Mouse (Mus musculus) MEL (cell line): ENCODE measurements around the gene Hnrnpk. TPM values are rescaled to one million over a fixed set of nuclear protein-coding genes. Genes with fewer than 3 reads are reported as not detected.

Experiments used
- DNase-seq: peaks from one replicate; pipeline ENCODE4 v3.0.0; 2011; ENCODE audit warnings: low read depth, low spot score
- H3K27ac ChIP-seq: 2 replicates; pipeline ENCODE4 v1.5.1; 2012; ENCODE audit warnings: low read depth, mild to moderate bottlenecking, control low read depth, low read length, moderate library complexity; ENCODE audit not compliant: control insufficient read depth
- H3K27me3 ChIP-seq, 2 experiments: fragments of 150-350 bp in 1 of 2; sonication (generic) in 1 of 2; 2 replicates each; pipeline ENCODE4 v1.6.1; 2012; ENCODE audit warnings: low read length in 2 of 2, mild to moderate bottlenecking in 2 of 2, improper control_type of control experiment in 1 of 2, moderate library complexity in 1 of 2; ENCODE audit not compliant: insufficient read depth in 2 of 2, control insufficient read depth in 1 of 2
- H3K36me3 ChIP-seq, 2 experiments: 2 replicates each; pipeline ENCODE4 v1.6.1; 2012 to 2014; ENCODE audit warnings: low read length in 2 of 2, improper control_type of control experiment in 1 of 2, inconsistent platforms in 1 of 2, mild to moderate bottlenecking in 1 of 2; ENCODE audit not compliant: insufficient read depth in 2 of 2, control insufficient read depth in 1 of 2
- H3K4me1 ChIP-seq, 2 experiments: fragments of 150-350 bp in 1 of 2; sonication (generic) in 1 of 2; 2 replicates each; pipeline ENCODE4 v1.6.1; 2012; ENCODE audit warnings: low read length in 2 of 2, improper control_type of control experiment in 1 of 2, mild to moderate bottlenecking in 1 of 2; ENCODE audit not compliant: insufficient read depth in 2 of 2, control insufficient read depth in 1 of 2
- H3K4me3 ChIP-seq, 2 experiments: fragments of 150-350 bp in 1 of 2; sonication (generic) in 1 of 2; 2 replicates each; pipeline ENCODE4 v1.5.1; 2012; ENCODE audit warnings: low read depth in 2 of 2, low read length in 2 of 2, mild to moderate bottlenecking in 2 of 2, moderate library complexity in 2 of 2, control low read depth in 1 of 2, improper control_type of control experiment in 1 of 2; ENCODE audit not compliant: control insufficient read depth in 1 of 2, insufficient read depth in 1 of 2
- H3K79me2 ChIP-seq: 2 replicates; pipeline ENCODE4 v1.6.1; 2012; ENCODE audit warnings: mild to moderate bottlenecking, low read length, moderate library complexity; ENCODE audit not compliant: control insufficient read depth, poor library complexity, insufficient read depth
- H3K9ac ChIP-seq: 2 replicates; pipeline ENCODE4 v1.6.1; 2012; ENCODE audit warnings: low read depth, mild to moderate bottlenecking, control low read depth, low read length, moderate library complexity; ENCODE audit not compliant: control insufficient read depth, poor library complexity, severe bottlenecking
- H3K9me3 ChIP-seq: fragments of 150-350 bp; sonication (generic); replicated peaks from 2 replicates; pipeline ENCODE4 v1.6.1; 2012; ENCODE audit warnings: mild to moderate bottlenecking, low read length, improper control_type of control experiment, moderate library complexity; ENCODE audit not compliant: insufficient read depth
- BHLHE40 ChIP-seq: IDR thresholded peaks from 2 replicates; pipeline ENCODE4 v1.6.1; 2012; ENCODE audit warnings: low read depth, mild to moderate bottlenecking, inconsistent platforms, low read length, improper control_type of control experiment, borderline replicate concordance
- CHD1 ChIP-seq: IDR thresholded peaks from 2 replicates; pipeline ENCODE4 v1.6.1; 2012; ENCODE audit warnings: low read depth, mild to moderate bottlenecking, inconsistent platforms, low read length, improper control_type of control experiment
- CHD2 ChIP-seq: IDR thresholded peaks from 2 replicates; pipeline ENCODE4 v1.6.1; 2011; ENCODE audit warnings: low read length, improper control_type of control experiment
- E2F4 ChIP-seq: IDR thresholded peaks from 2 replicates; pipeline ENCODE4 v1.6.1; 2011; ENCODE audit warnings: low read depth, low read length, improper control_type of control experiment, borderline replicate concordance
- ELF1 ChIP-seq: IDR thresholded peaks from 2 replicates; pipeline ENCODE4 v1.6.1; 2014; ENCODE audit warnings: low read depth, mild to moderate bottlenecking, inconsistent platforms, low read length, improper control_type of control experiment, moderate library complexity
- EP300 ChIP-seq, 2 experiments: IDR thresholded peaks; 2 replicates each; pipeline ENCODE4 v1.6.1; 2011; ENCODE audit warnings: improper control_type of control experiment in 2 of 2, low read length in 2 of 2, low read depth in 1 of 2, mild to moderate bottlenecking in 1 of 2
- ETS1 ChIP-seq: IDR thresholded peaks from 2 replicates; pipeline ENCODE4 v1.6.1; 2012; ENCODE audit warnings: low read depth, mild to moderate bottlenecking, inconsistent platforms, low read length, improper control_type of control experiment, moderate library complexity
- GATA1 ChIP-seq: IDR thresholded peaks from 2 replicates; pipeline ENCODE4 v1.6.1; 2011; ENCODE audit warnings: low read depth, low read length, improper control_type of control experiment
- HCFC1 ChIP-seq: IDR thresholded peaks from 2 replicates; pipeline ENCODE4 v1.6.1; 2012; ENCODE audit warnings: low read depth, mild to moderate bottlenecking, inconsistent platforms, low read length, improper control_type of control experiment, moderate library complexity
- JUND ChIP-seq: IDR thresholded peaks from 2 replicates; pipeline ENCODE4 v1.6.1; 2011; ENCODE audit warnings: low read depth, mild to moderate bottlenecking, improper control_type of control experiment, low read length
- MAX ChIP-seq: IDR thresholded peaks from 2 replicates; pipeline ENCODE4 v1.6.1; 2011; ENCODE audit warnings: low read length, improper control_type of control experiment
- MAZ ChIP-seq: IDR thresholded peaks from 2 replicates; pipeline ENCODE4 v1.6.1; 2012; ENCODE audit warnings: low read depth, mild to moderate bottlenecking, inconsistent platforms, low read length, improper control_type of control experiment
- MEF2A ChIP-seq: IDR thresholded peaks from 2 replicates; pipeline ENCODE4 v1.6.1; 2014; ENCODE audit warnings: low read depth, mild to moderate bottlenecking, inconsistent platforms, low read length, improper control_type of control experiment; ENCODE audit not compliant: poor library complexity, insufficient replicate concordance, severe bottlenecking; ENCODE audit errors: extremely low read depth
- MXI1 ChIP-seq: IDR thresholded peaks from 2 replicates; pipeline ENCODE4 v1.6.1; 2011; ENCODE audit warnings: mild to moderate bottlenecking, low read depth, low read length, improper control_type of control experiment
- MYB ChIP-seq: IDR thresholded peaks from 2 replicates; pipeline ENCODE4 v1.6.1; 2011; ENCODE audit warnings: mild to moderate bottlenecking, low read depth, low read length, improper control_type of control experiment
- MYC ChIP-seq: IDR thresholded peaks from 2 replicates; pipeline ENCODE4 v1.6.1; 2011; ENCODE audit warnings: low read depth, mild to moderate bottlenecking, low read length, improper control_type of control experiment, moderate library complexity
- NRF1 ChIP-seq: IDR thresholded peaks from 2 replicates; pipeline ENCODE4 v1.6.1; 2014; ENCODE audit warnings: low read depth, mild to moderate bottlenecking, inconsistent platforms, low read length, improper control_type of control experiment, moderate library complexity; ENCODE audit not compliant: poor library complexity, insufficient read depth, severe bottlenecking
- POLR2A ChIP-seq, 2 experiments: IDR thresholded peaks; 2 replicates each; pipeline ENCODE4 v1.6.1; 2011 to 2012; ENCODE audit warnings: low read length in 2 of 2, mild to moderate bottlenecking in 2 of 2, control low read depth in 1 of 2, improper control_type of control experiment in 1 of 2, low read depth in 1 of 2, moderate library complexity in 1 of 2; ENCODE audit not compliant: control insufficient read depth in 1 of 2, insufficient read depth in 1 of 2, poor library complexity in 1 of 2
- POLR2AphosphoS5 ChIP-seq: IDR thresholded peaks from 2 replicates; pipeline ENCODE4 v1.6.1; 2012; ENCODE audit warnings: low read depth, borderline replicate concordance, mild to moderate bottlenecking, inconsistent platforms, low read length, moderate library complexity, mixed read lengths
- RAD21 ChIP-seq: IDR thresholded peaks from 2 replicates; pipeline ENCODE4 v1.6.1; 2011; ENCODE audit warnings: mild to moderate bottlenecking, low read depth, low read length, improper control_type of control experiment
- SIN3A ChIP-seq: IDR thresholded peaks from 2 replicates; pipeline ENCODE4 v1.6.1; 2012; ENCODE audit warnings: low read length, improper control_type of control experiment, inconsistent platforms
- SMC3 ChIP-seq: IDR thresholded peaks from 2 replicates; pipeline ENCODE4 v1.6.1; 2011; ENCODE audit warnings: low read depth, low read length, improper control_type of control experiment
- TAL1 ChIP-seq: IDR thresholded peaks from 2 replicates; pipeline ENCODE4 v1.6.1; 2012; ENCODE audit warnings: mild to moderate bottlenecking, inconsistent platforms, low read length, moderate library complexity, mixed read lengths
- TBP ChIP-seq: IDR thresholded peaks from 2 replicates; pipeline ENCODE4 v1.8.0; 2011; ENCODE audit warnings: low read depth, low read length, improper control_type of control experiment
- TCF12 ChIP-seq: IDR thresholded peaks from 2 replicates; pipeline ENCODE4 v1.6.1; 2014; ENCODE audit warnings: low read depth, mild to moderate bottlenecking, inconsistent platforms, low read length, improper control_type of control experiment, moderate library complexity
- UBTF ChIP-seq: IDR thresholded peaks from 2 replicates; pipeline ENCODE4 v1.6.1; 2012; ENCODE audit warnings: low read depth, mild to moderate bottlenecking, inconsistent platforms, low read length, improper control_type of control experiment, moderate library complexity, borderline replicate concordance; ENCODE audit not compliant: insufficient read depth
- USF1 ChIP-seq: IDR thresholded peaks from 2 replicates; pipeline ENCODE4 v1.6.1; 2014; ENCODE audit warnings: low read depth, mild to moderate bottlenecking, inconsistent platforms, low read length, improper control_type of control experiment, moderate library complexity
- USF2 ChIP-seq, 2 experiments: IDR thresholded peaks; 2 replicates each; pipeline ENCODE4 v1.6.1; 2011 to 2012; ENCODE audit warnings: improper control_type of control experiment in 2 of 2, low read length in 2 of 2, borderline replicate concordance in 1 of 2, inconsistent platforms in 1 of 2, low read depth in 1 of 2, mild to moderate bottlenecking in 1 of 2; ENCODE audit not compliant: insufficient read depth in 1 of 2
- ZC3H11A ChIP-seq: IDR thresholded peaks from 2 replicates; pipeline ENCODE4 v1.6.1; 2012; ENCODE audit warnings: low read depth, mild to moderate bottlenecking, inconsistent platforms, low read length, improper control_type of control experiment
- ZMIZ1 ChIP-seq: IDR thresholded peaks from 2 replicates; pipeline ENCODE4 v1.6.1; 2012; ENCODE audit warnings: low read depth, mild to moderate bottlenecking, inconsistent platforms, low read length, improper control_type of control experiment, moderate library complexity
- ZNF384 ChIP-seq: IDR thresholded peaks from 2 replicates; pipeline ENCODE4 v1.6.1; 2012; ENCODE audit warnings: low read depth, mild to moderate bottlenecking, inconsistent platforms, low read length, improper control_type of control experiment
- polyA plus RNA-seq, 2 experiments: library from polyadenylated mRNA; stranded (reverse) in 1 of 2; unstranded in 1 of 2; fragments of >175 nt in 1 of 2; fragments of >200 nt in 1 of 2; gene quantifications; 2 replicates each; pipeline versions ENCODE4 v1.2.1 to v1.2.4; 2012; ENCODE audit warnings: low replicate concordance in 2 of 2, low read depth in 1 of 2; ENCODE audit not compliant: insufficient read length in 2 of 2, insufficient read depth in 1 of 2, missing spikeins in 1 of 2
- total RNA-seq: library from RNA; depleted of rRNA; stranded (reverse); fragments of 300-350 nt; gene quantifications from 2 replicates; pipeline ENCODE4 v1.2.3, GENCODE M21; 2012

Gene Hnrnpk
- total and polyA plus RNA-seq, 3 experiments = 542 to 1,739 (median 1,502) TPM

DNA sequence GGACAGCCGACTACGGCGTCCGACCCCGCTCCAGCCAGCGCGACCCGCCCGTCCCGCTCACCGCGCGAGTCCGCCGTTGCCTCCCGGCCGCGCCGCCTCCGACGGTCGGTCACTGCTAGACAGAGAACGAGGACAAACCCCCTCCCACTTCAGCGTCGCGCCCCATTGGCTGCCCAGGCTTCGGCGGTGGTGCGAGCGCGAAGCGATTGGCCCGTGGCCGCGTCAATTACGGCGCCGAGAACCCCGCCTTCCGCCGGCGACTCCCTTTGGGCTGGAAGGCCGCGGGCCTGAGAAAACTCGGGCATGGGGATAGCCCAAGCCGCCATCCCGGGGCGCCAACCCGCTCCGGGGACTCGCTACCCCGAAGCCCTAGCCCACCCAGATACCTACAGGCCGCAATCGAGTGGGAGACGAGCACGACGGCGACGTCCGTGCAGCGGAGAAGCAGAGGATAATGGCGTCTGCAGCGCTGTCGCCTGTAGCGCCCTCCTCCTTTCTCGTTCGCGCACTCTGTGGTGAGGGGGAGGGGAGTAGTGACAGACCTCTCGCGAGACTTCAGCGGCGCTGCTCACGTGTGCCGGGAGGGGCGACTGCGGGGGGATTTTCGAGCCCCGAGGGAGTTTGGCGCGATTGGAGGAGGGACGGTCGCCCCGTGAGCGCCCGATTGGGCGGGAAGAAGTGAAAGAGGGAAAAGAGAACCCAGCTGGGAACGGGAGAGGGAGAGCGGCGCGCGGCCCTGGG is 970 bp downstream of the Hnrnpk start, which contains the start of gene Rmi1 (continued):
- peak; percentile 99 for TF ChIP-seq BHLHE40
- peak; percentile 74; the same call in 1 of the 2 replicates for TF ChIP-seq ZMIZ1
- TF ChIP-seq POLR2A (IDR thresholded peaks at IDR 0.05; ENCODE audit: control insufficient read depth in 1 of 2, insufficient read depth in 1 of 2, low read depth in 1 of 2, low read length in 2 of 2, poor library complexity in 1 of 2) = peak; percentile 94 to 96
- no peak for TF ChIP-seq MYB

DNA sequence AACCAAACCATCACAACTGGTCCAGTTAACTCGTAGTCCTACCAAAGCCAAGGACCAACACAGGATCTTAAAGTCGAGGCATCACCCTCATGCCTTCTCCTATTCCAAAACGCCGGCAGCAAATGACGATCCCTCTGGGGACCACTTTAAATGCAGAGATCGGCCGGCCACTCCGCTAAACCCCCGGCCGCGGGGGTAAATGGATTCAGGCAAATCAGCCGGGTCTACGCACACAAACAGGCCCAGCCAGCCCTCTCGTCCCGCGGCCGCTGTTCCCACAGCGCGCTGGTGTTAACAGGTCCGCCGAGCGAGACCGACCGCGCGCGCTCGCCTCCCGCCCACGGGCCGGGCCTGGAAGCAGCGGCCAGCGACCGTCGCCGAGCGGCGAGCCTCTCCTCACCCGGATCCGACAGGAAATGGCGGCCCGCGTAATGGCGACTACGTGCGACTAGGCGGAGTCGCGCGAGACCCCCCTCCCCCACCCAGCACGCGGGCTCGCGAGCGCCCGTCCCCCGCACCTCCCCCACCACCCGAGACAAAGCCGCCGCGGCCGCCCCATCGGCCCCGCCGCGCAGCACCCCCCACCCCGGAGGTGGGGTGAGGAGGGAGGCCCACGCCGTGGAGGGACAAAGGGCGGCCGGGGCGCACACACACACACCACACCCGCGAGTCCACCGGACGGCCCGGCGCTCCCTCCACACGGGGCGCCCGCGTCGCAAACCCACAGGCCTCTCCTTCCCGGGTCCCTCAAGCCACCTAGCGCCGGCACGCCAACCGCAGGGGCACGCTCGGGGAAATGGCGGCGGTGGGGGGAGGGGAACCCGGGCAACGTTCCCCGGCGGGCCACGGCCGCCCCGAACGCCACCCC is 1.8 kb downstream of the Hnrnpk start:
- Histone ChIP-seq H3K4me3 (peak overlapping the region; percentile 89 to 92), H3K4me1 (peaks cover 6 to 17% of the 10 kb centered on the region in 2 experiments), H3K27ac (peak overlapping the region; percentile 96), H3K9me3 (no peaks in the 10 kb centered on the region), H3K27me3 (no peaks in the 10 kb centered on the region), H3K9ac (peak overlapping the region; percentile 100), H3K36me3 (peaks cover 36 to 46% of the 10 kb centered on the region in 2 experiments), H3K79me2 (peaks cover 62% of the 10 kb centered on the region)
- peak; percentile 78 for DNase-seq
- TF ChIP-seq TBP (no peak), EP300 (IDR thresholded peaks at IDR 0.05; ENCODE audit: low read depth in 1 of 2, low read length in 2 of 2) (0 out of 4 replicates have a peak, but pooled peaks of 1 of the 2 experiments have one; percentile 9), MAZ (0 out of 2 replicates have a peak, but pooled peaks have one; percentile 6), SIN3A (peak; percentile 22), HCFC1 (peak; percentile 64), MAX (peak; percentile 42; the same call in 1 of the 2 replicates), POLR2AphosphoS5 (no peak), NRF1 (no peak), ZC3H11A (no peak), UBTF (no peak; the same call in 1 of the 2 replicates), USF1 (no peak), SMC3 (no peak), ZNF384 (no peak), TCF12 (no peak), USF2 (IDR thresholded peaks at IDR 0.05; ENCODE audit: borderline replicate concordance in 1 of 2, insufficient read depth in 1 of 2, low read depth in 1 of 2, low read length in 2 of 2) (no peak), POLR2A (IDR thresholded peaks at IDR 0.05; ENCODE audit: control insufficient read depth in 1 of 2, insufficient read depth in 1 of 2, low read depth in 1 of 2, low read length in 2 of 2, poor library complexity in 1 of 2) (no peak), E2F4 (no peak), GATA1 (no peak), JUND (no peak), TAL1 (no peak), ELF1 (no peak), CHD1 (peak; percentile 82), RAD21 (no peak), MEF2A (no peak), MXI1 (peak; percentile 21; the same call in 1 of the 2 replicates), CHD2 (peak; percentile 74), ETS1 (0 out of 2 replicates have a peak, but pooled peaks have one; percentile 19), MYC (no peak)
